Mouse (Mus musculus) CD4-positive helper T cell, adult 2 months (primary cell): ENCODE data around the gene Rpl27a.
A peak's percentile ranks its signal among the peaks of the same experiment; 100 is the strongest.

Experiments
- DNase-seq: peaks from one replicate; pipeline ENCODE4 v3.0.0-alpha.2; 2012; ENCODE audit warnings: low read depth, missing footprints, low spot score

The Rpl27a gene

DNA sequence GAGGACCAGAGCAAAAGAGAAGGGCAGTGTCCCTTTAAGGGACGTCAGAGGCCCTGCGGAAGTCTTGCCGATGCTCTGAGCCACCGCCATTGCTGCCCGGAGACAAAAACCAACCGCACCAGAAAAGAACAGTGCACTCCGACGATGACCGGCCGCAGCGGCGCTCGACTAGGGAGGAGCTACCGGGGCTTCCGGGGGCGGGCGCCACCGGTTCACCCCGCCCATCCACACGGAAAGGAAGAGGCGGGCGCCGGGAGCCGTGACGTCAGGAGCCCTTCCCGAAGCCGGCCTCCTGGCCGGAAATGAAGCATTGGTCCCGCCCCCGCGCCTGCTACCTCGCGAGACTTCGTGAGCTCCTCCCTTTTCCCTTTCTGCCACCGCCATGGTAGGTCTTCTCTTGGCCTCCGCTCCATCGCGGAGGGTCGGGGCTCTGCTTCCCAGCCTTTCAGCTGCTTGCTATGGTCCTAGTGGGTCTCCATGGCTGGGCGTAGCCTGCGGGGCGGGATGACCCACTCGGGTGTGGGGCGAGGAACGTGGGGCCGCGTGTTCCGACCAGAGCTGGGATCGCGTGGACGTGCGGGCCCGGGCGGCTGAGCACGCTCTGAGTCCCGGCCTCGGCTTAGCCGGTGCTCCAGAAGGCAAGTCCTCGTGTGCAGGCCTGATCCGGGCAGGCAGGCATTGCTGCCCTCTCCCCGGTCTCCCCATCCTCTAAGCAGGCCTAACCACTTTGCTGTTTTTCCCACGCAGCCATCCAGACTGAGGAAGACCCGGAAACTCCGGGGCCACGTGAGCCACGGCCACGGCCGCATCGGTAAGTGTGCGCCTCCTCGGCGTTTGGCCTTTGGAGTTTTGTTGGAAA lies at the start of gene Rpl27a:
Gene Rpl27a (plus strand): TSS at position 310 of the 859 bp plus-strand sequence.
- peak; percentile 98 for DNase-seq

DNA sequence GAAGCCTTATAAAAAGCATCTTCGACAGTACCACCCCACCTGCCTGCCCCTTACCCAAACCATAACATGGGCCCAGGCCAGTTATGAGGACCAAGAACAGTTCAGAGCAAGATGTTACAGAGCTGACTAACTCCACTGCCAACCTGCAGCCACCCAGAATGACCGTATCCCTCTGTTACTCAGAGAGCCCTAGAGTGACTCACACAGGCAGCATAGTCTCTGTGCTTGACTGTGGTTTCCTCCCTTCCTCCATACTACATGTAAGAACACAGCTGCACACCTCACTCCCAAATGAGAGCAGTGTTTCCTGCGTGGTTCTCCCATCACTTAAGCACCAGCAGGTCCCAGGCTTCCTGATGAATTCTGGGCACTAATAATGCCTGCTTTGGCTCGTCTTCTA lies 48.2 kb upstream of the Rpl27a start:
- no peak for DNase-seq

GRCm38 (mm10) chr7:109477926-109478325 lies 41.0 kb upstream of the Rpl27a start:
- DNase-seq = no peak

DNA sequence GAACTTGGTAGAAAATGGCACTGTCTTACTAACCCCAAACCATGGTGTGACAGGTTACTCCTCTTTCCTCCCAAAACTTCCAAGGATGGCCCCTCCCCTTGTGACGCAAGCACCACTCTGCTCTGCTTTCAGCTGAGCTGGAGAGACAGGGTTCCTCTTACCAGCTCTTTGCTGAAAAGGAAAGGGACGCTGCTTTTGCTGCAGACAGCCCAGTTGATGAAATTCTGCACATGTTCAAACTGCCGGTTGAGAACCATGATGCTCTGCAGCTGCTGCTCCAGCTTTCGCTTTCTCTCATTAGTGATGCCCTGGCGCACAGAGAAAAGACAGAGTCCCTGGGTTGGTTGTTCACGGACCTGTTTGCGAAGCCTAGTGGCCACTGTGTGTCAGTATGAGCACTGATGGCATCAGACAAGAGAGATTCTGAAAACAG lies 38.2 kb upstream of the Rpl27a start:
- no peak for DNase-seq

DNA sequence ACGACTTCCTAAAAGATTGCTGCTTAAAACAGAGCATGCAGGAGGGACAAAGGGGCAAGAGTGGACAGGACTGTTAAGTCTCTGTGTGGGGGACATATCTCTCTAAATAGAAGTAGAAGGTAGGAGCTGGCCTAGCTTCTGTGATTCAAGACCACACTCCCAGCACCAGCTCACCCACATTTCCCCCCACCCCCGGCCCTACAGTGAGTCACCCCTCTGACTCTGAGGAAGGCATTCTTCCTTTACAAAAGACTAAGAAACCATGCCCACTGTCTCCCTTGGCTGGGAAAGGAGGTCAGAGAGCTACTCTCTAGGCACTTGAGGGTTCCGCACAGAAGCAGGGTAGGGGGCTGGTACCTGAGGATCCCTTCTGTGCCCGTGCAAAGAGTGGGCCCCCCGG lies 34.7 kb upstream of the Rpl27a start:
- no peak for DNase-seq

DNA sequence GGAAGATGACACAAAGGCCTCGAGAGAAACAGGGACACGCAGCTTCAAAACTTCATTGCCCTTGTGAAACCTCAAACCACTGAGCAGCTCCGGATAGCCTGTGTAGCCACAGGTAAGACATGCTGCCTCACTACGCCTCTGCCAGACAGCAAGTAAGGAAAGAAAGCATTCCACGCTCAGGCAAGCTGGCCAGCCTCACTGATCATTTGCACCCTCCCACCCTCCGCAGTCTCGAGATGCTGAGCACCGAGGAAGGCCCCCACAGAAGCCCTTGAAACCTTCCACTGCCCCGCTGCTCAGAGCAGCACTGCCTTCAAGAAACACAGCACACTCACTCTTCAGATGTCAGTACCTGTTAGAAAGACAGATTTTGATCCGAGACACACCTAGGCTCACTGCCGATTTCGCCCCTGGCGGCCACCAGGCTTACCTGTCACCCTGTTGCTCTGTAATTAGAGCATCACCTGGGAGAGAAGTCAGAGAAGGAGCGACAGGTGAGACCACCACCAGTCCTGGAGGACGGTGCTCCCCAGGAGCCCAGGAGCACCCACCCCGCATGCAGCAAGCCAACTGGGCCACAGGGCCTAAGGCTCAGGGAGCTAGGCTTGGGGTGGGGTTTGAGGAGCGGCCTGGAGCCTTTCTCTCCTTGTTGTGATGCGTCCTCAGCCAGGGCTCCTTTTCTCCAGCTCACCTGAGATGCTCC lies 26.2 kb upstream of the Rpl27a start:
- no peak for DNase-seq

GRCm38 (mm10) chr7:109493319-109494316 lies 25.3 kb upstream of the Rpl27a start:
- DNase-seq = no peak

GRCm38 (mm10) chr7:109497507-109497906 lies 21.4 kb upstream of the Rpl27a start:
- no peak for DNase-seq

GRCm38 (mm10) chr7:109507119-109507518 lies 11.8 kb upstream of the Rpl27a start:
- DNase-seq = no peak

DNA sequence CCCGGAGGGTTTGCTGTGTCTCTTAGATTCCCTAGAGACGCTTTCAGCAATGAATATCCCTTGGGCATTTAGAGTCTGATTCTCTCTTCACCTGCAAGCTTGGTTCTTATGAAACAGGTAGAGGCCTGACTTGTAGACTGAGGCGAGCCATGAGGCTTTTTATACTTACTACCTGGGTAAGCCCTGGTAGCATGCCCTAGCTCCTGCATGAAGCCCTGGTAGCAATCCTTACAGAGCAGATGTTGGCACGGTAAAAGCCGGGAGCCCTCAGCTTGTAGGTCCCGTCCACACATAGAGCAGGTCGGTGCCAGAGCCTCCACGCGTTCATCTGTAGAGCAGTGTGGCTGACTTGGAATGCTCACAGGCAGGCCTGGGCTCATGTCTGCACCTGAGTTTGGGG lies 11.4 kb upstream of the Rpl27a start:
- DNase-seq = no peak

- DNase-seq = no peak
Measured at GRCm38 (mm10) chr7:109508034-109508433, 10.9 kb upstream of the Rpl27a start, which contains the start of gene Trim66. Trim66 (minus strand) TSS chr7:109508134.

GRCm38 (mm10) chr7:109510799-109511198 lies 8.1 kb upstream of the Rpl27a start:
- DNase-seq = peak; percentile 16

DNA sequence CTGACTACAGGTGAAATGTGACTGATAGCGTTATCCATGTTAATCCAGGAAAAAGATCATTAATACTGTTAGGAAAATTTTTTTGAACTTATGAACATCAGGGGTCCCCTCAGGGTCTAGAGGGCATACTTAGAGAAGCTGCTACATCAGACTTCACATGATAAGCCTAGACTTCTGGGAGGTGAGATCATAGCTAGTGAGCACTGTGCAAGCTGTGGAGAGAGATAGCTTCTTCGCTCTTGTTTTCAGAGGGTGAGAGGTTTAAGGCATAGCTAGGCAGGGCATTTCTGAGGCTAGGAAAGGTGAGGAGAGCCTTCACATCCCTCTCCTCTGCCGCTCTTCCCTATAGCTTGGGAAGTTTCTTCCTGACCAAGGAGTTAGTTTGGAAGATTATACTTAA lies 7.1 kb upstream of the Rpl27a start:
- DNase-seq = no peak

DNA sequence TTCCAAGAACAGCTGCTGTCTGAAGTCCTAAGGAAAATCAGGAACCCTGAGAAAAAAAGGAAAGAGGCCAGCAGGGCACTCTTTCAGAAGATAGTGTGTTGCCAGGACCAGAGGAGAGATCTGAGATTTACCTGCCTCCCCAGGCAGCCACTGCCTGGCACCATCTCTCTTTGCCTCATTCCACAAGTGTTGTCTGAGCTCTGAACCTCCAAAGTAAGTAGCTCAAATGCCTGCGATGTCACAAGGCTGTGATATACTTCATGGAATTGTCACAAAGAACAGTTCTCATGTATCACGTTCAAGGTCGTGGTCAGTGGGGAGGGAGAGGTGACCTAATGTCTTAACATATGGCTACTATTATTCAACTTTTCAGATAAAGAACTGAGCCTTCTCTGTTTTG lies 2.4 kb upstream of the Rpl27a start:
- DNase-seq = no peak

GRCm38 (mm10) chr7:109518036-109518681 lies 788 bp upstream of the Rpl27a start:
- DNase-seq = no peak

- peak; percentile 14 for DNase-seq
Measured at GRCm38 (mm10) chr7:109519936-109520335, 989 bp downstream of the Rpl27a start.

DNA sequence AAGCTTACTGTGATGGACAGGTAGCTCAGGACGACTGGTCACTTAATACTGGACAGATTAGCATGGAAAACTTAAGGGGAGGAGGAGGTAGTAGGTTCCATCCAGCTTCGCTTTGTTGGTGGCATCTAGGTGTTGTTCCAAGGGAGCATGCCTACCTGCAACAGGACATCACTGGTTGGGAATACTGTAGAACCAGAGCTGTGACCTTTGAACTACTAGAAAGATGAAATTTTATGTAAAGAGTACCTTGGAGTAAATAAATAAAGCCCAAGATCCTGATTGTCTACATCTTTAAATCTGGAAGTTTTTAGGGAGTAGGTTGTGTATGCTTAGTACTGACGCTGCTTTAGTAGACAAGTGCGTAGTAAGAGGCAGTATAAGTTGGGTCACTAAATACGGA lies 3.1 kb downstream of the Rpl27a start:
- DNase-seq = no peak

DNA sequence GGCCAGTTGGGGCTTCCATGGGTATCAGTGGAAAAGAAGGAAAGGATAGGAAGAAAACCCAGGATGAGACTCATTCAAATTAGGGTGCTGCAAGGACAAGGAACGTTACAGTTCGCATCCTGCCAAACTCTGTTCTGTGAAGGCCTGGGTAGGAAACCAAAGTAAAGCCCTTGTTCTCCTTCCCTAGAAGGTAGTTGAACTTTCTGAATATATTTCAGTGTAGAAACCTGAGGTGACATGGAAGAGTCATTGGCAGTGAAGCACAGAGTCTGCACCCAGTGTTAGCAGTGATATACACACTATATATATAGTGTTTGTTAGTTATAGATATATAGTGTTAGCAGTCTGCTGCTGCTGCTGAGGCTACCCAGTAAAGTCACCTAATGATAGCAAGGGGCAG lies 4.4 kb downstream of the Rpl27a start:
- DNase-seq = no peak

DNA sequence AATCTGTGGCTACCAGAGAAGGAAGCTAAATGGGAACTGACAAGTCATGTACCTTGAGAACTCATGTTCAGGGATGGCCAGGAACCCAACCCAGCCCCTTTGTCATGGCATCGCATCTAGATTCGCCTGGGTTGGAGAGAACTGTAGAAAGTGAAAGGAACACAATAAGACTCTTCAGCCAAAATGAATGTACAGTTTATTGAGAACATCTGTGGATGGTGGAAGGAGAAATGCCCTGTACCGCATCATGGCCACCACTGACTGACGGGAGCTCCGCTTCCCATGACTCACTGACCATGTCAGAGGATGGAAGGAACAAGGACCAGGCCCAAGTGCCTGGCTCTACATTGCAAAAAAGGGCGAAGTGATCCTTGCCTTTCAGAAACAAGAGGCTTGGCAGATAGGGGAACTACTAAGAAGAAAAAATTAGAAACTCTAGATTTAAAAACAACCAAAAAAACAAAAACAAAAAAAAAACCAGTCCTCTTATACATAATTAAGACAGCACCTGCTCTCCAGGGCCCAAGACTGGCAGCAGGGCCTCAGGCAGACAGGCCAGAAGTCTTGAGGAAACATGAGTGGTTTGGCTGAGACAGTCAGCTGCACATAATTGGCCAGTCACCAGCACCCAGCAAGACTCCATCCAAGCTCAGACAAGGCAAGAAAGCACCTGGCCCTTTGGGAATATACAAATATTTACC lies 4.9 kb downstream of the Rpl27a start:
- no peak for DNase-seq

- DNase-seq = no peak
Measured at GRCm38 (mm10) chr7:109524442-109524744, 5.4 kb downstream of the Rpl27a start.

- no peak for DNase-seq
Measured at GRCm38 (mm10) chr7:109524763-109525162, 5.8 kb downstream of the Rpl27a start.
